Mouse (Mus musculus) E14TG2a.4 (cell line): ENCODE measurements around the gene Prox1.

Experiments used
- CTCF ChIP-seq: conservative IDR thresholded peaks from 2 replicates; pipeline ENCODE4 v1.5.1; 2014; ENCODE audit warnings: low read length
- POU5F1 ChIP-seq: IDR thresholded peaks from 2 replicates; pipeline ENCODE4 v1.6.1; 2014; ENCODE audit warnings: low read length, borderline replicate concordance

DNA sequence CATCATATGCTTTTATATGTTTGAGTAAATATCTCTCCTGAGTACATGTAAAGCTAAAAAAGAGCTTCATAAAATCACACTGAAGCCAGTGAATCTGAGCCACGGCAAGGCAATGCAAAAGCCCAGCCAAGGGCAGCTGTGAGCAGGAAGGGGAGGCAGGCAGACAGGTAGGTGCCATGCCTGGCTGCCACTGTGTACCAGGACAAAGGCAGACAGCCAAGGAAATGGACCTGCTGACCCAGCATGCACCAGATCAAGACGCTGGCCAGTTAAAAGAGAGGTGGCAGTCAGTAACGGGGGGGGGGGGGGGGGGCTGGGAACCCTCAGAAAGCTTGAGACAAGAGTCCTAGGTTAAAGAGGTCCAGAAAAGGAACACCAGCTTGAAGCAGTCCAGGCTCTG lies 6.4 kb upstream of the Prox1 start:
- TF ChIP-seq CTCF, result no peak
- TF ChIP-seq POU5F1, result no peak
